Mouse (Mus musculus) spleen, postnatal 14 days (tissue): ENCODE data around the gene Btg2.

ENCODE experiments used
- DNase-seq, 2 experiments: peaks; one replicate each; pipeline ENCODE4 v3.0.0; 2021 to 2022; ENCODE audit warnings: low spot score in 2 of 2

Btg2 gene

GRCm38 (mm10) chr1:134097956-134098725 lies 19.2 kb upstream of the Btg2 start:
- DNase-seq, result no peak

DNA sequence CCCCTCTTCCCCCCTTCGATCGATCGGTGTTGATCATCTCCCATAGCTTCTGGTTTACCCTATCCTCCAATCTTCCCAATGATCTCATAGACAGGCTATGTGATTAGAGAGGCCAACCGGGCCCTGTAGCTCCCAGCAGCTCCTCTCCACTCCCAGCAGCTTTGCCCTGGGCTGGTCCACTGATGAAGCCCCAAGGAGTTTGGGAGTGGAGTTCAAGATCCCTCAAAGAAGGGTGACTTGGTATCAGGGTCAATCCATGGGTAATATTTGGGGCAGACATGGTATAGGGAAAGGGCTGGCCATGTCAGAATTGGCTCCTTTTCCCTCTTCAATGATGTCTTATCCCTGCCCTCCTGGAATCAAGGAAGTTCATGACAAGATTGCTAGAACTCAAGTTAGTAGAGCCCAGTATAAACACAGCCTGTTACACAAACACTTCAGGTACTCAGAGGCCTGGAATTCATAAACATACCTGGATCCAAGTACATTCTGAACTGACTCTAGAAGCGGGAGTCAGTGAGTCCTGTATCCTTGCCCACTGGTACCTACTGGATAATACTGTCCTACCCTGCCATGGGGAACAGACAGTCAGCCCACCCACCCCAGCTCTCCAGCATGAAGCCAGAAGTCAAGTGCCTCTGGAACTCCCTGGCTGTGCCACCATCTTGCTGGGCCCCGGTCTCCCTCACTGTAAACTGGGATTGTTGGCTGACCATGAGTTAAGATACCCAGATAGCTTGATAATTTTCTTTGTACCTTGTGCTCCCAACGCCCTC lies 18.3 kb upstream of the Btg2 start:
- no peak for DNase-seq

DNA sequence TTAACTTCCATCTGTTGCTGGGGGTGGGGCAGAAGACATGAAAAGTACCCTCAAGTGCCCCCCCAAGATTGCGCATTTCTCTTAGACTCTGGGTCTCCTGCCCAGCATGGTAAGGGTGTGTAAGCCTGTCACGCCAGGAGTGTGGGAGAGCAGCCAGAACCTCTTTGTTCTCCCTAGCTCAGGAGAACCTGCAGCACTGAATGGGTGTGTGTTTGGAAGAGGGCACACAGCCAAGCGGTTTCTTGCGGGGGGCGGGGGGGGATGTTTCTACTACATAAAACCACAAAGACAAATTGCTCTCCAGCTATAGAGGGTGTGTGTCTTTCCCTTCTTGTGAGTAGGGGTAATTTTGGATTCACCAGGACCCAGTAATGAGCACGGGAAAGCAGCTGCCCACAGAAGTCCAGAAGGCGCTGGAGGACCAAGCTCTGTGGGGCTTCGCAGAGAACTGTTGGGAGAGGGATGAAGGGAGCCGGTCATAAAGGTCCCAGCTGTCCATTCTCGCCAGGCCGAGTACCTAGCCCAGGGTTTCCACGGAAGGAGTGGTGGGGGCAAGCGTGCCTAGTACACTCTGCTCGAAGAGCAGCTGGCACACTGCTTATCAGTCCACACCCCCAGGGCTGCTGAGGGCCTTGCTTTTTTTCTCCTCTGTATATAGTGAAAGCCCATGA lies 17.5 kb upstream of the Btg2 start:
- no peak for DNase-seq

- DNase-seq, result no peak
Observed at GRCm38 (mm10) chr1:134095721-134096120, 16.8 kb upstream of the Btg2 start.

DNA sequence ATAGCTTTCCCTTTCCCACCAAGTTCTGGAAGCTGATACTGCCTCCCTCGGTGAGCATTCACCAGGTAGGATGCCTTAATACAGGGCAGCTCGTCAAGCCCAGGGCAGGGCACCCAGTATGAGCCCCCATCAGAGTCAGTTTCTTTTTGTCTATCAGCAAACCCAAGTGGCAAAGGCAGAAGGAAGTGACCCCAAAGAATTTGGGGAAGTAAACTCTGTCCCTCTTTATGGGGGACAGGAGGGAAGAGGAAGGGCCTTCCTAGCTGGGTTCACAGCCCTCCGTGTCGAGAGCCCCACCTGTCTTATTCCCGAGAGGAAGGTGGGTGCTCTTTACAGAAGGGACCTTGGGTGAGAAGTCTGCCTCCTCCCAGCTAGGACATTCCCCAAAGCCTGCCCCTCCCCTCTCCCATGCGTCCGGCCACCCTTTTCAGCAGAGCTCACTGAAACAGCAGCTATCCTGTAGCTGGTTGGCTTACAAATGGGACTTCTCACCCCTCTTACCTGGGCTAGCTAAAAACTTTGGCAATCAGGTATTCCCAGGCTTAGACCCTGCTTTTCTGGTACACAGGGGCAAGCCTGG lies 16.2 kb upstream of the Btg2 start:
- DNase-seq, result no peak

- no peak for DNase-seq
Observed at GRCm38 (mm10) chr1:134093771-134094526, 15.0 kb upstream of the Btg2 start.

- peak; percentile 82 to 90 for DNase-seq
Observed at GRCm38 (mm10) chr1:134092852-134093770, 14.2 kb upstream of the Btg2 start.

- no peak for DNase-seq
Observed at GRCm38 (mm10) chr1:134092368-134092767, 13.4 kb upstream of the Btg2 start.

DNA sequence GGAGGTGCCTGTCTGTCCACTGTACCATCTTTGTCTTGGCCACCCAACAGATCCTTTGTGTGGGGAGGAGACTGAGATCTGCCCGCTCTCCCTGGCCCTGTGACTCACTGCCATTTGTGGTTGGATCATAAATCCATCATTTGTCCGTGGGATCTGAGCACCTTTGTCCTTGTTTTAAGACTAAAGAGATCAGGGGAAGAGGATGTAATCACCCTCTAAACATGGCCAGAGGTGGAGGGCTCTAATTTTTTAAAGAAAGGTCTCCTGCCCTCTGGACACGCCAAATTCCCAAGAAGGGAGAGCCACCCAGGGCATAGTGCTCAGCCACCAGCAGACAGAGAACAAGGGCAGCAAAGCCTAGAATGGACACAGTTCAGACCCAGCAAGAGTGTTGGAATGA lies 12.9 kb upstream of the Btg2 start:
- DNase-seq, result no peak

GRCm38 (mm10) chr1:134089074-134089473 lies 10.2 kb upstream of the Btg2 start:
- no peak for DNase-seq

DNA sequence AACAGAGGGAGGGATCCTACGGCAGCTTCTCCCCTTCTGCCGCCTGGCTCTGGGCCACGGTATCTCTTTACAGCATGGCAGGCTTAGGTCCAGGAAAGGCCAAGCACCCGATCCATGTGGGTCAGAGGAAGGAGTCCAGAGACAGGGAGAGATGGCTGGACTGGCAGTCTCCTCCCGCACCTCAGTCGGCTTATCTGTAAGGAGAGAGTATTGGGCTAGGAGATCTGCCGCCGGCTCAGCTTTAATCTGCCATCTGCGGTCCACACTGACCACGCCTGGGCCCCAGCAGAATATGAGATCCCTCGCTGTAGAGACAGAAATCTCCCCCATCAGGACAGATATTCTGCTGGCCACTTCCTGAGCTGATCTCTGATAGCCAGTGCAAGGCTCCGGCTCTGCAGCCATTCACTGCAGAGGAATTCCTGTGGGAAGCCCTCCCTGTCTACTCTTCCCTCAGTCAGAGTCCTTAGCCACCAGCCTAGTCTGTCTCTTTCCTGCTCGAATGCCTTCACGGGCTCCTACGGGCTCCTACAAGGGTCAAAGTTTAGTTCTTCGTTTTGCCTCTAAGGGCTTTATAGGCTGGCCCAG lies 8.0 kb upstream of the Btg2 start:
- DNase-seq, result no peak

- DNase-seq, result no peak
Observed at GRCm38 (mm10) chr1:134086017-134086416, 7.1 kb upstream of the Btg2 start.

GRCm38 (mm10) chr1:134084128-134084527 lies 5.2 kb upstream of the Btg2 start:
- no peak for DNase-seq

DNA sequence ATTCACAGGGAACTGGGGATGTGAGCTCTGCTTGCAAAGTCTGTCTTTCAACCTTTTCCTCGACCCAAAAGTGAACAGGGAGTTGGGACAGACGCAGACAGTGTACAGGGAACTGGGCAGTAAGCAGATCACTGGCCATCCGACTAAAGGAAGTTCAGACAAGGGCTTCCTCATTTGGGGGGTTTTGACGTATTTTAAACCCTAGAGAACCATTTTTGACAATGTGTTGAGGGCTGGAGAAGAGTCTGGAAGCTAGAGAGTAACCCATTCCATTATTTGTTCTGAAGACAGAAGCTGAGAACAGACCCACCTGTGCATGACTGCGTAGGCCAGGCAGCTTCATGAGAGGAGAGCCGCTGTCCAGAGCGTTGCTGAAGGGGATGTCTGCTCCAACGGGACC lies 4.8 kb upstream of the Btg2 start:
- no peak for DNase-seq

DNA sequence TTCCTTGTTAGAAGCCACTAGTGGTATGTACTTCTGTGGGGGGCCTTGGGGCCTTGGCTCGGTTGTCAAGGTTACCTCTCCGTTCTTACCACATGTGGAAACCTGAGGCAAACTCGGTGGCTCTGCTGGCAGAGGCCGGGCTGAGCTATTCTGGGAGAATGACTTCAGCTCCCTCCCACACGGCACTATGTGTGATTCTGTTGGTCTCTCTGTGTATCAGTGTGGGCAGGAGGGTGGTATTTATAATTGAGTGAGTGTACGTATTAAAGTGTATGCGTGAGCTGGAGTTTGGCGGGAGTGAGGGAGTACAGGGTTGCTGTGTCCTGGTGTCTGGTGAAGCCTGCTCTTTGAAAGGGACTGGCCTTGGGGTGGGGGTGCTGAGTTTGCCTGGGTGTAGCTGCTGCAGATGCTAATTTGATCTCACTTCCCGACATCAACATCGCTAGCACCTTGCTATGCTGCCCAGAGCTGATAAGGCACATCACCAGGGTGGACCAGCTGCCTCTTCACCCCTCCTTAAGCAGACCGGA lies 4.1 kb upstream of the Btg2 start:
- no peak for DNase-seq

- no peak for DNase-seq
Observed at GRCm38 (mm10) chr1:134080881-134081450, 2.0 kb upstream of the Btg2 start.

DNA sequence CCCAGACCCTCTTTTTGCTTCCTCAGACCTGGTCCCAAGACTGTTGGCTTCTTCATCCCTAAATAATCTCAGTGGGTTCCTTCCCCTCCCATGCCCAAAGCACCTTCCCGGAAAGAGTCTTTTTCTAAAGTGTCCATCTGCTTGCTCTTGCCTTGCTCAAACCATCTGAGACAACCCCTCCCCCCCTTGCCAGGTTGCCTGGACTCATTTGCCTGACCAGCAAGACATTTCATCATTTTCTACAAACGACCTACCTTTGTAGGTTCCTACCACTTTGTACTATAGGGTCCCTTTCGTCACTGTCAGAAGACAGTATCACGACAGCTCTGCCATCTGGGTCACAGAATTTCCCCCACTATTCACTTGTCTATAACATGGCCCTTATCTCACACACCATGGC lies 1.5 kb upstream of the Btg2 start:
- DNase-seq, result no peak

DNA sequence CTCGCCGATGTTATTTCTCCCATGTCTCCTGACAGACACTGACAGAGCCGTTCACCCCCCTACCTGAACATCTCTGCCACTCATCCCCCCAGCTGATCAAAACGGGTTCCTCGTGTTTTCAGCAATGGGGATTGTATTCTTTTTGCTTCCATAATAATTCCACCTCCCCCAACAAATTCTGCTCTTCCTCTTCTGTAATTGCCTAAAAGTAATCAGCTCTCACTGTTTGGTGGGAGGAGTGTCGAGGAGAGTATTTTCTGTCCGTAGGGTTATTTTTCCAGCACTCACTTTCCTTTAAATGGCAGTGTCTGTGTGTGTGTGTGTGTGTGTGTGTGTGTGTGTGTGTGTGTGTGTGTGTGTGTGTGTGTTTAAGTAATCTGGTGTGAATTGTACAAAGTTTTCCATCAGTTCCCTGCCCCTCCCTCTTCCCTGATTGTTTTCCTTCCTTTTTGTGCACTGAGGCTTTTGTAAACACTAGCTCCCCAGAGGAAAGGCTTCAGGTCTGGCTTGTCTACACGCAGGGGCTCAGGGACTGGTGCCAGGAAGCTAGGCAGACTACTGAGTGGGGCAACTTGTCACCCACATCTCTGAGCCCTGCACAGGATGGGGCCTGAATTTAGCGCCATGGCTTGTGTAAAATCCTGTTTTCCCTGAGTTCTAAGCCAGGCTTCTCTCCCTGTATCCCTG lies 700 bp upstream of the Btg2 start:
- no peak for DNase-seq
